Mouse (Mus musculus): ENCODE measurements around the gene Gp9. TPM values are rescaled to one million over a fixed set of nuclear protein-coding genes. Genes with fewer than 3 reads are reported as not detected.
"Not testable (repeated sequence)": the region's sequence is repeated elsewhere in the genome, so short reads cannot be mapped to it uniquely, and the experiment has no call there.

The Gp9 gene
- polyA plus RNA-seq, 1 experiment from 2014 or later, result 0.85 TPM

- DNase-seq (ENCODE audit: low spot score), result no peak
Measured at GRCm38 (mm10) chr6:87750184-87750910, 27.5 kb upstream of the Gp9 start.

- no peak for DNase-seq (ENCODE audit: low spot score)
Measured at GRCm38 (mm10) chr6:87751574-87751973, 26.3 kb upstream of the Gp9 start.

- DNase-seq (ENCODE audit: low spot score), result no peak
Measured at GRCm38 (mm10) chr6:87755196-87755595, 22.7 kb upstream of the Gp9 start.

- no peak for DNase-seq (ENCODE audit: low spot score)
Measured at GRCm38 (mm10) chr6:87756896-87757295, 21.0 kb upstream of the Gp9 start.

GRCm38 (mm10) chr6:87759404-87759803 lies 18.5 kb upstream of the Gp9 start:
- no peak for DNase-seq (ENCODE audit: low spot score)

GRCm38 (mm10) chr6:87759850-87760249 lies 18.0 kb upstream of the Gp9 start:
- no peak for DNase-seq (ENCODE audit: low spot score)

- DNase-seq (ENCODE audit: low spot score), result no peak
Measured at GRCm38 (mm10) chr6:87762161-87762560, 15.7 kb upstream of the Gp9 start.

- peak; percentile 28 for DNase-seq (ENCODE audit: low spot score)
Measured at GRCm38 (mm10) chr6:87763376-87764280, 14.2 kb upstream of the Gp9 start.

GRCm38 (mm10) chr6:87764296-87764695 lies 13.6 kb upstream of the Gp9 start:
- not testable (repeated sequence) for DNase-seq (ENCODE audit: low spot score)

- DNase-seq (ENCODE audit: low spot score), result no peak
Measured at GRCm38 (mm10) chr6:87770626-87771025, 7.2 kb upstream of the Gp9 start.

GRCm38 (mm10) chr6:87774466-87774865 lies 3.4 kb upstream of the Gp9 start:
- DNase-seq (ENCODE audit: low spot score), result no peak

- DNase-seq (ENCODE audit: low spot score), result no peak
Measured at GRCm38 (mm10) chr6:87774909-87775308, 3.0 kb upstream of the Gp9 start.

- DNase-seq (ENCODE audit: low spot score), result no peak
Measured at GRCm38 (mm10) chr6:87775588-87776245, 2.2 kb upstream of the Gp9 start.

- DNase-seq (ENCODE audit: low spot score), result no peak
Measured at GRCm38 (mm10) chr6:87776663-87777062, 1.2 kb upstream of the Gp9 start.

- DNase-seq (ENCODE audit: low spot score), result no peak
Measured at GRCm38 (mm10) chr6:87778294-87779173, 662 bp downstream of the Gp9 start.

GRCm38 (mm10) chr6:87779174-87780165 lies 1.6 kb downstream of the Gp9 start:
- DNase-seq (ENCODE audit: low spot score), result no peak

GRCm38 (mm10) chr6:87780546-87781301 lies 2.9 kb downstream of the Gp9 start:
- DNase-seq (ENCODE audit: low spot score), result no peak

GRCm38 (mm10) chr6:87784033-87784432 lies 6.2 kb downstream of the Gp9 start:
- DNase-seq (ENCODE audit: low spot score), result no peak

- DNase-seq (ENCODE audit: low spot score), result no peak
Measured at GRCm38 (mm10) chr6:87786621-87787020, 8.7 kb downstream of the Gp9 start.
